In the genomic region with DNA sequence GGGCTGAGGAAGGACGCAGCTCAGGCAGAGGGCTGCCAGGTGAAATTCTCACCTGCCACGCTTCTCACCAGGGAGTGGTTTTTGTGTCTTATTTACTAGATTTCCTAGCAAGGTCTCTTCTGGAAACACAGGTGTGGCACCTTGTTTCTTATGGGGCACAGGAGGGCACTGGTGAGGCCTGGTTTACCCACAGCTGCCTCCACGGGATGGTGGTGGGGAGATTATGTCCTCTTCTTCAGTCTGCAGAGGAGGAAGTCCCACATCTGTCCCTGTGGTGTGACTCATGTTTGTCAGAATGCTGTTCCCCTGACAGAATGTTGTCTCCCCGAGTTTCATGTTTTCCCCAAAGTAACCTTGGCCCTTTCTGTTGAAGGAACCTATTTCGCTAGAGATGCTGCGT, we compare ENCODE assay signal across 19 mouse cellular contexts.
"Had no signal": no experiment of that assay in that cellular context is flagged by ENCODE, and none has a peak within 500 bp of the region (broad histone marks: within the 10 kb centered on the region; RNA-seq: fewer than 3 reads in every experiment).

No protein-coding gene starts in this region.

- H3K27ac ChIP-seq: intestine, embryonic 15.5 days; kidney, embryonic 15.5 days; left cerebral cortex, adult 2 months; limb, embryonic 12.5 days; liver, embryonic 13.5 days; macrophage; midbrain, embryonic 12.5 days; midbrain, embryonic 15.5 days; neural tube, embryonic 13.5 days had no signal

- ATAC-seq: intestine, embryonic 15.5 days; midbrain, embryonic 15.5 days had no signal

- H3K4me1 ChIP-seq: intestine, embryonic 15.5 days; liver, embryonic 13.5 days had no signal

- H3K27me3 ChIP-seq: intestine, embryonic 15.5 days; kidney, embryonic 15.5 days; limb, embryonic 12.5 days; liver, embryonic 13.5 days; midbrain, embryonic 12.5 days; midbrain, embryonic 15.5 days; neural tube, embryonic 13.5 days had no signal

- DNase-seq: kidney, adult 11 months; kidney, adult 8-10 months; kidney, postnatal 10 days; kidney, postnatal 36 days; layer of hippocampus, postnatal 36 days; liver, embryonic 13.5 days; lung, adult 2 months; lung, postnatal 14 days; retina, postnatal 1 day; right cerebral cortex, postnatal 25 days had no signal

- H3K36me3 ChIP-seq: intestine, embryonic 15.5 days; liver, embryonic 13.5 days had no signal

- H3K4me3 ChIP-seq: intestine, embryonic 15.5 days; kidney, embryonic 15.5 days; left cerebral cortex, adult 2 months; limb, embryonic 12.5 days; liver, embryonic 13.5 days; midbrain, embryonic 12.5 days; midbrain, embryonic 15.5 days; myocyte; neural tube, embryonic 13.5 days had no signal
